Mouse (Mus musculus) lung, embryonic 14.5 days (tissue): Measurements from ENCODE around the gene Arid5b. TPM values are rescaled to one million over a fixed set of nuclear protein-coding genes. Genes with fewer than 3 reads are reported as not detected.

ENCODE experiments used
- ATAC-seq: fragments of 200-750 bp; cut with Nextera tagmentation; 2 replicates; pipeline ENCODE4 v1.8.0; 2017; ENCODE audit warnings: mild to moderate bottlenecking, moderate TSS enrichment, moderate library complexity; ENCODE audit not compliant: insufficient read depth
- DNase-seq: peaks from one replicate; pipeline ENCODE4 v3.0.0-alpha.2; 2015
- H3K27ac ChIP-seq: fragments of 300-500 bp; sonication (generic); 2 replicates; pipeline ENCODE4 v1.5.1; 2014; ENCODE audit warnings: low read depth, mild to moderate bottlenecking, moderate library complexity
- H3K27me3 ChIP-seq: fragments of 300-500 bp; sonication (generic); 2 replicates; pipeline ENCODE4 v1.6.1; 2014; ENCODE audit warnings: low read length, control low read depth; ENCODE audit not compliant: insufficient read depth
- H3K36me3 ChIP-seq: fragments of 300-500 bp; sonication (generic); 2 replicates; pipeline ENCODE4 v1.6.1; 2014; ENCODE audit warnings: control low read depth; ENCODE audit not compliant: insufficient read depth
- H3K4me1 ChIP-seq: fragments of 300-500 bp; sonication (generic); 2 replicates; pipeline ENCODE4 v1.6.1; 2014; ENCODE audit warnings: antibody characterized with exemption, control low read depth; ENCODE audit not compliant: insufficient read depth
- H3K4me2 ChIP-seq: fragments of 300-500 bp; sonication (generic); 2 replicates; pipeline ENCODE4 v1.6.1; 2014; ENCODE audit warnings: mild to moderate bottlenecking
- H3K4me3 ChIP-seq: fragments of 300-500 bp; sonication (generic); 2 replicates; pipeline ENCODE4 v1.5.1; 2014; ENCODE audit warnings: low read depth, low read length
- H3K9ac ChIP-seq: fragments of 300-500 bp; sonication (generic); 2 replicates; pipeline ENCODE4 v1.6.1; 2014
- H3K9me3 ChIP-seq: fragments of 300-500 bp; sonication (generic); 2 replicates; pipeline ENCODE4 v1.6.1; 2016; ENCODE audit warnings: low read depth, low read length, control low read depth
- CTCF ChIP-seq: IDR thresholded peaks from 2 replicates; pipeline ENCODE4 v1.5.1; 2016; ENCODE audit warnings: antibody characterized with exemption, low read depth
- WGBS: fragments of 180-500 bp; shearing (Covaris S2); extraction: QIAGEN DNeasy Blood & Tissue Kit; methylation state at CpG from one replicate; pipeline ENCODE4 v1.1.7; 2014; 5-methylcytosine and 5-hydroxymethylcytosine counted together
- polyA plus RNA-seq: library from polyadenylated mRNA; unstranded; fragments of >200 nt; fragmentation: Nextera tagmentation; extraction: Ambion mirVana; gene quantifications from 2 replicates; pipeline ENCODE4 v1.2.1, GENCODE M21; 2014

Gene Arid5b
- polyA plus RNA-seq, 1 experiment from 2014 or later = 41.2 TPM

DNA sequence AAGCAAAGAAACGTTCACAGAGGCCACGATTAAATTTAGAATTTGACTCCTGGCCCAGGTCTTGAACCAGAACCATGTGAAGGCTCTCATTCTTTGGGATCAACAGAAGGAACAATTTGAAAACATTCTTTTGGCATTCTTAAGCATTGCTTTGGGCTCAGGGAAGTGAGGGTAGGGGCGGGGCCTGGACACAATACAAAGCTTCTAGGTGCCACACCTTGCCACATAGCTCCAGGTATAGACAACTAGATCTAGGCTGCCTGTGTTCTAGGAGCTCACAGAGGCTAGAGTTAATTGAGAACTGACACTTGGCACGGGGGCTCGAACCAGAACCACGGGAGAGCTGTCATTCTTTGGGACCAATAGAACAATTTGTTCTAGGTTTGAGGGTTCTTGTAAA lies 130.0 kb downstream of the Arid5b start:
- no peak for ATAC-seq
- no peak for TF ChIP-seq CTCF
- Histone ChIP-seq H3K4me2 (no peak overlapping the region), H3K27me3 (no peaks in the 10 kb centered on the region), H3K4me3 (no peak overlapping the region), H3K9ac (no peak overlapping the region), H3K36me3 (no peaks in the 10 kb centered on the region), H3K27ac (peak overlapping the region; percentile 87), H3K9me3 (no peaks in the 10 kb centered on the region), H3K4me1 (peaks cover 7% of the 10 kb centered on the region; the same call in 1 of the 2 replicates)
- WGBS = 72% methylated on average over 6 of the region's 6 CpGs
- no peak for DNase-seq

- DNase-seq (peak; percentile 74), ATAC-seq (no peak)
- Histone ChIP-seq H3K9ac (no peak overlapping the region), H3K27me3 (no peaks in the 10 kb centered on the region), H3K4me2 (no peak overlapping the region), H3K4me3 (no peak overlapping the region), H3K4me1 (peaks cover 7% of the 10 kb centered on the region; the same call in 1 of the 2 replicates), H3K27ac (peak overlapping the region; percentile 87), H3K9me3 (no peaks in the 10 kb centered on the region), H3K36me3 (no peaks in the 10 kb centered on the region)
- TF ChIP-seq CTCF = no peak
- 18% methylated on average over 6 of the region's 6 CpGs for WGBS
Observed at GRCm38 (mm10) chr10:68147730-68148129, 130.8 kb downstream of the Arid5b start.

- DNase-seq (peak; percentile 90), ATAC-seq (no peak)
- Histone ChIP-seq H3K27me3 (no peaks in the 10 kb centered on the region), H3K4me3 (no peak overlapping the region), H3K4me1 (peaks cover 7% of the 10 kb centered on the region; the same call in 1 of the 2 replicates), H3K4me2 (no peak overlapping the region), H3K27ac (peak overlapping the region; percentile 2; the same call in 1 of the 2 replicates), H3K9ac (no peak overlapping the region), H3K36me3 (no peaks in the 10 kb centered on the region), H3K9me3 (no peaks in the 10 kb centered on the region)
- TF ChIP-seq CTCF = peak; percentile 84
- WGBS = 7% methylated on average over 5 of the region's 5 CpGs
Observed at GRCm38 (mm10) chr10:68146842-68147241, 131.7 kb downstream of the Arid5b start.

GRCm38 (mm10) chr10:68145286-68145950 lies 133.1 kb downstream of the Arid5b start:
- DNase-seq (no peak), ATAC-seq (no peak)
- Histone ChIP-seq H3K27ac (no peak overlapping the region), H3K4me2 (no peak overlapping the region), H3K4me3 (no peak overlapping the region), H3K9me3 (no peaks in the 10 kb centered on the region), H3K36me3 (no peaks in the 10 kb centered on the region), H3K9ac (no peak overlapping the region), H3K4me1 (peaks cover 7% of the 10 kb centered on the region; the same call in 1 of the 2 replicates), H3K27me3 (no peaks in the 10 kb centered on the region)
- 81% methylated on average over 18 of the region's 18 CpGs for WGBS
- no peak for TF ChIP-seq CTCF

DNA sequence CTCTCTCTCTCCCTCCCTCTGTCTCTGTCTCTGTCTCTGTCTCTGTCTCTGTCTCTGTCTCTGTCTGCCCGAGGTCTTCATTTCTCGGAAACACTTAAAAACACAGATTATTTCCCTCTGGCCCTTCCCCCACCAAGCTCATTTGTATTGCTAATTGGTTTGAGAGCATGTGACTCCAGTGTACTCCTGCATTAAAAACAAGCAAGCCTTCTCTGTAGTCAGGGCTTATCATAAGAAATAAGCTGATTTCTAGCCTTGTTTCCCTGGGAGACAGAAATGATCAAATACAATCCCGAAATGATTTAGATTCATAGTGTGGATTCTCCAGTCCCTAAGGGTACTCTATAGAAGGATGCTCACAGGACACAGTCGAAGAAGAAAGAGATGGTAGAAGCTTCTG lies 136.0 kb downstream of the Arid5b start:
- Histone ChIP-seq H3K4me2 (no peak overlapping the region), H3K9me3 (no peaks in the 10 kb centered on the region), H3K4me1 (0 out of 2 replicates have a peak, but pooled peaks cover 1% of the 10 kb centered on the region), H3K9ac (no peak overlapping the region), H3K27me3 (no peaks in the 10 kb centered on the region), H3K36me3 (no peaks in the 10 kb centered on the region), H3K27ac (no peak overlapping the region), H3K4me3 (no peak overlapping the region)
- no peak for ATAC-seq
- 77% methylated on average over 4 of the region's 4 CpGs for WGBS
- TF ChIP-seq CTCF = no peak
- DNase-seq = no peak

GRCm38 (mm10) chr10:68141567-68141966 lies 137.0 kb downstream of the Arid5b start:
- Histone ChIP-seq H3K4me1 (peaks cover 10% of the 10 kb centered on the region; the same call in 1 of the 2 replicates), H3K27me3 (no peaks in the 10 kb centered on the region), H3K9ac (no peak overlapping the region), H3K4me3 (no peak overlapping the region), H3K4me2 (no peak overlapping the region), H3K9me3 (no peaks in the 10 kb centered on the region), H3K27ac (peak overlapping the region; percentile 38; the same call in 1 of the 2 replicates), H3K36me3 (no peaks in the 10 kb centered on the region)
- DNase-seq (no peak), ATAC-seq (no peak)
- no peak for TF ChIP-seq CTCF
- 82% methylated on average over 7 of the region's 7 CpGs for whole genome bisulfite sequencing

GRCm38 (mm10) chr10:68140871-68141270 lies 137.7 kb downstream of the Arid5b start:
- Histone ChIP-seq H3K36me3 (no peaks in the 10 kb centered on the region), H3K9ac (no peak overlapping the region), H3K27me3 (no peaks in the 10 kb centered on the region), H3K4me2 (no peak overlapping the region), H3K4me3 (no peak overlapping the region), H3K27ac (no peak overlapping the region), H3K9me3 (no peaks in the 10 kb centered on the region), H3K4me1 (peaks cover 11% of the 10 kb centered on the region; the same call in 1 of the 2 replicates)
- TF ChIP-seq CTCF = no peak
- ATAC-seq = no peak
- no peak for DNase-seq
- WGBS = 47% methylated on average over 2 of the region's 2 CpGs
